Mouse (Mus musculus) heart, postnatal 0 days (tissue): ENCODE measurements around the gene Alg14.

Source experiments
- CTCF ChIP-seq: IDR thresholded peaks from 2 replicates; pipeline ENCODE4 v1.5.1; 2016; ENCODE audit warnings: antibody characterized with exemption, control low read depth, low read depth
- EP300 ChIP-seq: IDR thresholded peaks from 2 replicates; pipeline ENCODE4 v1.6.1; 2016; ENCODE audit warnings: antibody characterized with exemption, low read depth

DNA sequence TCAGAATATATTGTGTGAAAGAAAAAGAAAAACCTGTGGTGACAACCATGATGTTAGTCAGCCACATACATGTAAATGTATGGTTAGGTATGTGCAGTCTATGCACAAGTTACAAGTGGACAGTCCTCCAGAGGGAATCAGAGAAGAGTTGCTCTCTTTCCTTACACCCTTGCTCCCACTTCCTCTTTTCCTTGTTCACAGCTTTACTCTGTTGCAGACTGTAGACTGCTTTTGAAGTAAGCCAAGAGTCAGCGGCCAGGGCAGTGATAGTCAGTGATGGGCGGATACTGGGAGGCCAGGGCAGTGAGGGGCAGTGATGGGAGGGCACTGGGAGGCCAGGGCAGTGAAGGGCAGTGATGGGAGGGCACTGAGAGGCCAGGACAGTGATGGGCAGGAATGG is 66.7 kb downstream of the Alg14 start:
- no peak for TF ChIP-seq CTCF
- TF ChIP-seq EP300 = no peak
